Mouse (Mus musculus): ENCODE measurements around the gene Arl8a. TPM values are rescaled to one million over a fixed set of nuclear protein-coding genes. Genes with fewer than 3 reads are reported as not detected.

Arl8a gene
- 317 and 384 TPM in 2 replicates for total RNA-seq (2014; rRNA removed)
- 399 and 418 TPM in 2 replicates for polyA plus RNA-seq (2015; fragmentation: Nextera tagmentation; extraction: Ambion mirVana)

DNA sequence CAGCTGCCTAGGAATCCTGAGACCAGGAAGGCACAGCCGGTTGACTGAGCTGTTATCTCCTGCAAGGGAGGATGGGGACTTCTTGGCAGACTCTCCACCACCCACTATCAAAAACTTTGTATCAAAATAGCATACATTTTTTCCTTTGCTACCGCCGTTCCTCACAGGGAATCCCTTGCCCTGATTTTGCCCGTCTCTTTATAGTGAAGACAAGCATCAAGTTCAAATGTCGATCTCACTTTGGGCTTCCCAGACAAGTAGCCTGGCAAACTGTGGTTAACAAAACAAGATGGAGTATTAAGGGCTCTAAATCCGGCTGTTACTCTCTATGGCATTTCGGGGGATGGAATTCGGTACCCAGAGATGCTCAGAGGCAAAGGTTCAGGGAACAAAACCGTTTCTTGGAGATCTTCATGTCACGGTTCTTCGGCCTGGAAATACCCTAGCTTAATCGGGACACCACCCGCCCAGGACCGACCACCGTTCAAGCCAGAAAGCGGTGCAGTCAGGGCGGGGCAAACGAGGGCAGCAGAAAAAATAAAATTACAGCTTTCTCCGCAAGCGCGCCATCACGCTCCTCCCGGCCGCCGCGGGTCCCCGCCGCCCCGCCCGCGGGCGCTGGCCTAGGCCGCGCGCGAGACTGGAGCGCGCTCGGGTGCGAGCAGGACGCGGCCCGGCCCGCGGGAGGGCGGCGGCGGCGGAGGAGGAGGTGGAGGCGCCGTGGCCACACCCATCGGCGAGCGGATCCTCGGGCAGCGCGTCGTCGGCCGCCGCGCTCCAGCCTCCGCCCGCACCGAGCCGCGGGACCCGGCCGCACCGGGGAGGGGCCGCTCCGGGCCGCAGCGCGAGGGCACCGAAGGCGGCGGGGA, at the start of gene Arl8a:
Arl8a (plus strand) TSS at position 748 of the 869 bp plus-strand sequence.
- Histone ChIP-seq H3K27me3 (ENCODE audit: insufficient read depth, low read length) (no peaks in the 10 kb centered on the region), H3K4me2 (ENCODE audit: low read depth, low read length, poor library complexity, severe bottlenecking) (peak within 1 kb of the TSS; percentile 91), H3K27ac (ENCODE audit: low read depth, low read length) (peak within 1 kb of the TSS; percentile 96), H3K4me3 (ENCODE audit: low read depth, low read length) (peak within 1 kb of the TSS; percentile 78), H3K36me3 (ENCODE audit: insufficient read depth, low read length) (peaks cover under 1% of the 10 kb centered on the region; the same call in 1 of the 2 replicates), H3K9ac (replicated peaks; ENCODE audit: low read length, poor library complexity, severe bottlenecking) (peak within 1 kb of the TSS; percentile 93), H3K4me1 (ENCODE audit: insufficient read depth, low read length) (peaks cover 14% of the 10 kb centered on the region), H3K9me3 (ENCODE audit: low read length) (no peaks in the 10 kb centered on the region)
- peak; percentile 90 for DNase-seq (ENCODE audit: low spot score)
- no peak for TF ChIP-seq CTCF (IDR thresholded peaks at IDR 0.05)
- 1% methylated on average over 70 of the region's 78 CpGs for WGBS
- peak; percentile 82 for ATAC-seq (ENCODE audit: low FRiP score)

DNA sequence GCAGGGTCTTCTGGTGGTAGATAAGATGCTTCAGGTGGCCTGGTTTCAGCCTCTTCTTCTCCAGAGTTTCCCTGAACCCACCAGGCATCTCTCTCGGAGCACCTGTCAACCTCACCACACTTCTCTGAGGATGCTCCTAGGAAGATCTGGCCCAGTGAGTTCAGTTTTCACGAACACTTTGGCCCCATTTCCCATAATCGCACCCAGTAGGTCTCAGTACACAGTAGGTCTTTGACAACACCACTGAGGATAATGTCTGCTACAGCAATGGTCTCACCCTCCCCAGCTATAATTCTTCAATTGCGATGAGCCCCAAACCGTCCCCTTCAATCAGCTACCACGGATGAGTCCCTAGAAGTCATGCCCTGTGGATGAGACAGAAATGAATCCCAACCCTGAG, 49.2 kb upstream of the Arl8a start:
- Histone ChIP-seq H3K36me3 (ENCODE audit: insufficient read depth, low read length) (no peaks in the 10 kb centered on the region), H3K4me1 (ENCODE audit: insufficient read depth, low read length) (no peaks in the 10 kb centered on the region), H3K9me3 (ENCODE audit: low read length) (no peaks in the 10 kb centered on the region), H3K4me3 (ENCODE audit: low read depth, low read length) (no peak overlapping the region), H3K27ac (ENCODE audit: low read depth, low read length) (no peak overlapping the region), H3K9ac (replicated peaks; ENCODE audit: low read length, poor library complexity, severe bottlenecking) (no peak overlapping the region), H3K4me2 (ENCODE audit: low read depth, low read length, poor library complexity, severe bottlenecking) (no peak overlapping the region), H3K27me3 (ENCODE audit: insufficient read depth, low read length) (peaks cover 7% of the 10 kb centered on the region; the same call in 1 of the 2 replicates)
- DNase-seq (ENCODE audit: low spot score) (no peak), ATAC-seq (ENCODE audit: low FRiP score) (no peak)
- no peak for TF ChIP-seq CTCF (IDR thresholded peaks at IDR 0.05)
- WGBS: 94% methylated on average over 6 of the region's 6 CpGs

DNA sequence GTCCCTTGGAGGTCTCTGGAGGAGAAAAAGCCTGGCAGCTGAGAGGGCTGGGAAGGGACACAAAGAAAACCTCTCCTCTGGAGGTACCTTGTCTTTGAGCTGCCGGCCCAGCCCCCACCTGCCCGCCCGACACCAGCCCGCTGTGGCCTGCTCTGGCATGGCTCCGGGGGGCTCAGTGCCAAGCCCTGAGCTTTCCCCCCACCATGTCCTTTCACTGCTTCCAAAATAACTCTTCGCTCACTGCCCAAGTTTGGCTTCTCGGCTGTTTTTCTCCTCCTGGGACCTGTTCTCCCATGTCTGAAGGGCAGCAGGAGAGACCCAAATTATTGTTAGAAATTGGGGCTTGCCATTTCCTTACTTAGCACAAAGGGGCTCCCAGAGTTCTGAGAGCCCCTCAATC, 48.2 kb upstream of the Arl8a start:
- Histone ChIP-seq H3K4me2 (ENCODE audit: low read depth, low read length, poor library complexity, severe bottlenecking) (no peak overlapping the region), H3K4me1 (ENCODE audit: insufficient read depth, low read length) (no peaks in the 10 kb centered on the region), H3K36me3 (ENCODE audit: insufficient read depth, low read length) (no peaks in the 10 kb centered on the region), H3K27me3 (ENCODE audit: insufficient read depth, low read length) (peaks cover 7% of the 10 kb centered on the region; the same call in 1 of the 2 replicates), H3K9me3 (ENCODE audit: low read length) (no peaks in the 10 kb centered on the region), H3K27ac (ENCODE audit: low read depth, low read length) (no peak overlapping the region), H3K4me3 (ENCODE audit: low read depth, low read length) (no peak overlapping the region), H3K9ac (replicated peaks; ENCODE audit: low read length, poor library complexity, severe bottlenecking) (no peak overlapping the region)
- DNase-seq (ENCODE audit: low spot score) (peak; percentile 25), ATAC-seq (ENCODE audit: low FRiP score) (no peak)
- 81% methylated on average over 7 of the region's 7 CpGs for WGBS
- TF ChIP-seq CTCF (IDR thresholded peaks at IDR 0.05): no peak

DNA sequence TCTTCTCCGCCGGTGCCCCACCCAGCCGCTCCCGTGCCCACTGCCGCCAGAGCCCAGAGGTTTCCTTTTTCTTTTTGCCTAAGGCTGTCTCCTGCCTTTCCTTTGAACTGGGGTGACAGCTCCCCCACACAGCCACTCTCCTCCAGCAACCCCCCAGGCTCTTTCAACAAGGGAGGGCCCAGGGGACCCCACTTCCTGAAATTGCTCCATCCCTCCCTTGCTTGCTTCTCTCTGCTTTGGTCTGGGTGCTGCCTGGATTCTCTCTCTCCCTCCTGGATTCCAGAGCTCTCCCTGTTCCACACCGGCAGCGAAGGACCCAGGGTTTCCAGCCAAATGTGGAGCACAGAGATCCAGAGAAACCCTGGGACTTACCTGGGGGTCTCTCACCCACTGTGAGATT, 46.2 kb upstream of the Arl8a start:
- TF ChIP-seq CTCF (IDR thresholded peaks at IDR 0.05): no peak
- ATAC-seq (ENCODE audit: low FRiP score) (no peak), DNase-seq (ENCODE audit: low spot score) (no peak)
- Histone ChIP-seq H3K36me3 (ENCODE audit: insufficient read depth, low read length) (no peaks in the 10 kb centered on the region), H3K9ac (replicated peaks; ENCODE audit: low read length, poor library complexity, severe bottlenecking) (no peak overlapping the region), H3K4me2 (ENCODE audit: low read depth, low read length, poor library complexity, severe bottlenecking) (no peak overlapping the region), H3K27ac (ENCODE audit: low read depth, low read length) (no peak overlapping the region), H3K4me1 (ENCODE audit: insufficient read depth, low read length) (no peaks in the 10 kb centered on the region), H3K27me3 (ENCODE audit: insufficient read depth, low read length) (peaks cover 25% of the 10 kb centered on the region), H3K9me3 (ENCODE audit: low read length) (no peaks in the 10 kb centered on the region), H3K4me3 (ENCODE audit: low read depth, low read length) (no peak overlapping the region)
- 53% methylated on average over 6 of the region's 7 CpGs for WGBS

DNA sequence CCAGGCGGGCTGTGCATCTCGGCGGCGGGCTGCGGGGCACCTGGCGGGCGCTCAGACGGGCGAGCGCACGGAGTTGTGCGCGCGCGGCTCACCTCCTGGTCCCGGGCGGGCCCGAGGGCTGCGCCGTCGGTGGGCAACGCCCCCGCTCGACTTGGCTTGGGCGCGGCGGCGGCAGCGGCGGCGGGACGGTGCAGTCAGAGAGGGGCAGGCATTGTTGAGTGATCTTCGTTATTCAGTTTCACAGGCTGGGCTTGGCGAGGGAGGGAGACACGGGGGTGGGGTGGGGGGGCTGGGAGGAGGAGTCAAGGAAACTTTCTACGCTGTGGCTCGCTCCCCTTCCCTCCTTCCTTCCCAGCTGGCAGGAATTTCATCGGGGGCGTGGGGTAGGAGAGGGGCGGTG, 41.5 kb upstream of the Arl8a start, which contains the start of gene Lgr6:
Lgr6 (minus strand) TSS at position 153 of the 400 bp plus-strand sequence.
- ATAC-seq (ENCODE audit: low FRiP score) (no peak), DNase-seq (ENCODE audit: low spot score) (no peak)
- H3K4me3 ChIP-seq (ENCODE audit: low read depth, low read length): peak within 1 kb of the TSS; percentile 39
- 2% methylated on average over 30 of the region's 40 CpGs for WGBS
- H3K27me3 ChIP-seq (ENCODE audit: insufficient read depth, low read length): peaks cover 35% of the 10 kb centered on the region
- H3K27ac ChIP-seq (ENCODE audit: low read depth, low read length): no peak within 1 kb of the TSS
- no peak for TF ChIP-seq CTCF (IDR thresholded peaks at IDR 0.05)
- no peaks in the 10 kb centered on the region for H3K4me1 ChIP-seq (ENCODE audit: insufficient read depth, low read length)
- no peak within 1 kb of the TSS for H3K9ac ChIP-seq (replicated peaks; ENCODE audit: low read length, poor library complexity, severe bottlenecking)
- H3K4me2 ChIP-seq (ENCODE audit: low read depth, low read length, poor library complexity, severe bottlenecking): peak within 1 kb of the TSS; percentile 73
- H3K36me3 ChIP-seq (ENCODE audit: insufficient read depth, low read length): no peaks in the 10 kb centered on the region
- no peaks in the 10 kb centered on the region for H3K9me3 ChIP-seq (ENCODE audit: low read length)

DNA sequence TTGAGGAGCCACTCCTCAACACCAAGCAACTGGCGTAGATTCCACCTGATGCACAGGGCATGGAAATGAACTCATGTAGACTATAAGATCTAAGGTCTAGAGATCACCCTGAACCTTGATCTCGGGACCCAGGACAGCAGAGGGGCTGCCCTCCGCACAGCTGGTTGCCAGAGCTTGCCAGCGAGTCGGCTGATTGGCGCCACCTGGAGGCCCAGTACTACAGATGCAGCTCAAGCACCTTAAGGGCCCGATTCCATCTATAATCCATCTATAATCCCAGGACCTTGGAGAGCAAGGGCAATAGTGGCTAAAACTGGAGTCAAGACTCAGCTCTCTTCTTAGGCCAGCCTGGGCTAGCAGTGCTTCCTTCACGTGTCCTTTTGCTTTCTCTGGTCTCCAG, 40.7 kb upstream of the Arl8a start:
- no peaks in the 10 kb centered on the region for H3K4me1 ChIP-seq (ENCODE audit: insufficient read depth, low read length)
- DNase-seq (ENCODE audit: low spot score): peak; percentile 70
- no peak overlapping the region for H3K4me2 ChIP-seq (ENCODE audit: low read depth, low read length, poor library complexity, severe bottlenecking)
- no peak overlapping the region for H3K4me3 ChIP-seq (ENCODE audit: low read depth, low read length)
- H3K36me3 ChIP-seq (ENCODE audit: insufficient read depth, low read length): no peaks in the 10 kb centered on the region
- ATAC-seq (ENCODE audit: low FRiP score): no peak
- WGBS: 6% methylated on average over 8 of the region's 8 CpGs
- peaks cover 35% of the 10 kb centered on the region for H3K27me3 ChIP-seq (ENCODE audit: insufficient read depth, low read length)
- H3K9me3 ChIP-seq (ENCODE audit: low read length): no peaks in the 10 kb centered on the region
- H3K9ac ChIP-seq (replicated peaks; ENCODE audit: low read length, poor library complexity, severe bottlenecking): no peak overlapping the region
- peak; percentile 85 for TF ChIP-seq CTCF (IDR thresholded peaks at IDR 0.05)
- no peak overlapping the region for H3K27ac ChIP-seq (ENCODE audit: low read depth, low read length)

All from midbrain, postnatal 0 days (tissue).